Mouse (Mus musculus) common myeloid progenitor, adult 5-6 weeks (primary cell): ENCODE results near the gene Ddx49. TPM values are rescaled to one million over a fixed set of nuclear protein-coding genes. Genes with fewer than 3 reads are reported as not detected.
A peak's percentile ranks its signal among the peaks of the same experiment; 100 is the strongest.

Experiments used
- ATAC-seq: replicated peaks from 2 replicates; pipeline ENCODE4 v1.8.0; 2016; ENCODE audit warnings: low read depth, mild to moderate bottlenecking, moderate TSS enrichment, inconsistent platforms; ENCODE audit not compliant: poor library complexity, severe bottlenecking
- total RNA-seq: library from RNA; stranded (forward); fragments of 200-1000, 187-1606 nt; gene quantifications from 2 replicates; pipeline ENCODE4 v1.2.3, GENCODE M21; 2017

The Ddx49 gene
- 162 and 168 TPM in 2 replicates for total RNA-seq

- ATAC-seq = peak; percentile 93
Observed at GRCm38 (mm10) chr8:70302358-70302890, at the start of gene Ddx49, which contains the start of gene Cope. Ddx49 (minus strand) TSS chr8:70302489. Cope (plus strand) TSS chr8:70302518.

- no peak for ATAC-seq
Observed at GRCm38 (mm10) chr8:70352000-70352384, 49.7 kb upstream of the Ddx49 start.

GRCm38 (mm10) chr8:70351035-70351999, 49.0 kb upstream of the Ddx49 start:
- ATAC-seq = no peak

- ATAC-seq = no peak
Observed at GRCm38 (mm10) chr8:70347860-70348420, 45.7 kb upstream of the Ddx49 start.

- no peak for ATAC-seq
Observed at GRCm38 (mm10) chr8:70347443-70347842, 45.2 kb upstream of the Ddx49 start.

GRCm38 (mm10) chr8:70344279-70344678, 42.0 kb upstream of the Ddx49 start:
- no peak for ATAC-seq

- 0 out of 2 replicates have a peak, but pooled peaks have one; percentile 48 for ATAC-seq
Observed at GRCm38 (mm10) chr8:70343696-70344095, 41.4 kb upstream of the Ddx49 start.

GRCm38 (mm10) chr8:70343076-70343475, 40.8 kb upstream of the Ddx49 start:
- no peak for ATAC-seq

- ATAC-seq = 0 out of 2 replicates have a peak, but pooled peaks have one; percentile 31
Observed at GRCm38 (mm10) chr8:70342007-70342406, 39.7 kb upstream of the Ddx49 start.

GRCm38 (mm10) chr8:70340659-70341058, 38.4 kb upstream of the Ddx49 start:
- no peak for ATAC-seq

- no peak for ATAC-seq
Observed at GRCm38 (mm10) chr8:70338931-70339330, 36.6 kb upstream of the Ddx49 start.

- ATAC-seq = no peak
Observed at GRCm38 (mm10) chr8:70332878-70333202, 30.6 kb upstream of the Ddx49 start.

GRCm38 (mm10) chr8:70332070-70332877, 30.0 kb upstream of the Ddx49 start:
- ATAC-seq = no peak

GRCm38 (mm10) chr8:70331526-70331925, 29.2 kb upstream of the Ddx49 start:
- no peak for ATAC-seq

- ATAC-seq = peak; percentile 37; the same call in 1 of the 2 replicates
Observed at GRCm38 (mm10) chr8:70330741-70331364, 28.6 kb upstream of the Ddx49 start.

GRCm38 (mm10) chr8:70329835-70330740, 27.8 kb upstream of the Ddx49 start:
- ATAC-seq = peak; percentile 9; the same call in 1 of the 2 replicates

- no peak for ATAC-seq
Observed at GRCm38 (mm10) chr8:70329124-70329834, 27.0 kb upstream of the Ddx49 start, which contains the start of gene Gdf1. Gdf1 (plus strand) TSS chr8:70329817.

- no peak for ATAC-seq
Observed at GRCm38 (mm10) chr8:70327512-70327911, 25.2 kb upstream of the Ddx49 start.
